Mouse (Mus musculus) ES-E14 (cell line): Measurements from ENCODE around the gene Arnt2. TPM values are rescaled to one million over a fixed set of nuclear protein-coding genes. Genes with fewer than 3 reads are reported as not detected.

ENCODE experiments used
- DNase-seq: peaks from one replicate; pipeline ENCODE4 v3.0.0-alpha.2; 2013; ENCODE audit warnings: low read depth, low spot score
- H3K27ac ChIP-seq: 2 replicates; pipeline ENCODE4 v1.5.1; 2012; ENCODE audit warnings: low read depth, mild to moderate bottlenecking, low read length, moderate library complexity, mixed read lengths; ENCODE audit not compliant: poor library complexity, insufficient read depth, severe bottlenecking
- H3K36me3 ChIP-seq: 2 replicates; pipeline ENCODE4 v1.6.1; 2012; ENCODE audit warnings: mild to moderate bottlenecking, low read length, moderate library complexity, mixed read lengths; ENCODE audit not compliant: control insufficient read depth, poor library complexity, insufficient read depth, severe bottlenecking
- H3K4me1 ChIP-seq, 2 experiments: fragments of 150-350 bp in 1 of 2; sonication (generic) in 1 of 2; 2 replicates each; pipeline ENCODE4 v1.6.1; 2012; ENCODE audit warnings: low read length in 2 of 2, mild to moderate bottlenecking in 1 of 2, mixed read lengths in 1 of 2; ENCODE audit not compliant: control insufficient read depth in 2 of 2, insufficient read depth in 2 of 2, poor library complexity in 1 of 2
- H3K4me3 ChIP-seq, 2 experiments: fragments of 150-350 bp in 1 of 2; sonication (generic) in 1 of 2; 2 replicates each; pipeline ENCODE4 v1.5.1; 2012; ENCODE audit warnings: low read length in 2 of 2, low read depth in 1 of 2, mild to moderate bottlenecking in 1 of 2, mixed read lengths in 1 of 2; ENCODE audit not compliant: insufficient read depth in 1 of 2, poor library complexity in 1 of 2, severe bottlenecking in 1 of 2
- H3K9ac ChIP-seq: 2 replicates; pipeline ENCODE4 v1.6.1; 2012; ENCODE audit warnings: low read depth, mild to moderate bottlenecking, low read length, mixed read lengths; ENCODE audit not compliant: poor library complexity, insufficient read depth, severe bottlenecking
- H3K9me3 ChIP-seq: fragments of 150-350 bp; sonication (generic); 2 replicates; pipeline ENCODE4 v1.6.1; 2012; ENCODE audit warnings: low read depth, mild to moderate bottlenecking, low read length; ENCODE audit not compliant: control insufficient read depth, insufficient read depth
- CHD2 ChIP-seq: IDR thresholded peaks from 2 replicates; pipeline ENCODE4 v1.6.1; 2014; ENCODE audit warnings: mild to moderate bottlenecking, low read depth, low read length, inconsistent platforms
- HCFC1 ChIP-seq: IDR thresholded peaks from 2 replicates; pipeline ENCODE4 v1.6.1; 2012; ENCODE audit warnings: low read length, inconsistent platforms, borderline replicate concordance; ENCODE audit not compliant: insufficient read depth
- MAFK ChIP-seq: IDR thresholded peaks from 2 replicates; pipeline ENCODE4 v1.6.1; 2014; ENCODE audit warnings: mild to moderate bottlenecking, low read depth, low read length, inconsistent platforms; ENCODE audit not compliant: insufficient read depth
- ZC3H11A ChIP-seq: IDR thresholded peaks from 2 replicates; pipeline ENCODE4 v1.6.1; 2012; ENCODE audit warnings: low read depth, mild to moderate bottlenecking, inconsistent platforms, low read length, borderline replicate concordance
- ZNF384 ChIP-seq: IDR thresholded peaks from 2 replicates; pipeline ENCODE4 v1.6.1; 2012; ENCODE audit warnings: low read depth, low read length, inconsistent platforms
- in situ Hi-C, 2 experiments: fragments of 600-800 bp; cut with MboI; formaldehyde crosslinking; loops; one replicate each; pipeline ENCODE4 v1.15.1; 2025; ENCODE audit warnings: low sequenced_read_pairs in 2 of 2, inconsistent platforms in 1 of 2; ENCODE audit not compliant: unreplicated experiment in 2 of 2
- total RNA-seq: library from RNA; depleted of rRNA; stranded (reverse); fragments of 300-350 nt; gene quantifications from 2 replicates; pipeline ENCODE4 v1.2.3, GENCODE M21; 2012; rRNA removed

Gene Arnt2
- total RNA-seq, 1 experiment = 2.8 TPM

GRCm38 (mm10) chr7:84210585-84211291 lies 199.2 kb downstream of the Arnt2 start:
- DNase-seq = no peak
- Histone ChIP-seq H3K36me3 (no peaks in the 10 kb centered on the region), H3K4me1 (no peaks in the 10 kb centered on the region), H3K27ac (no peak overlapping the region), H3K9ac (no peak overlapping the region), H3K4me3 (no peak overlapping the region), H3K9me3 (no peaks in the 10 kb centered on the region)
- TF ChIP-seq CHD2 (no peak), ZNF384 (no peak), ZC3H11A (no peak), MAFK (no peak), HCFC1 (no peak)
- in situ Hi-C loops = no loop called here

GRCm38 (mm10) chr7:84203981-84204380 lies 206.0 kb downstream of the Arnt2 start:
- Histone ChIP-seq H3K4me3 (no peak overlapping the region), H3K9me3 (no peaks in the 10 kb centered on the region), H3K9ac (no peak overlapping the region), H3K27ac (no peak overlapping the region), H3K36me3 (no peaks in the 10 kb centered on the region), H3K4me1 (no peaks in the 10 kb centered on the region)
- no peak for DNase-seq
- in situ Hi-C loops = no loop called here
- TF ChIP-seq CHD2 (no peak), HCFC1 (no peak), MAFK (no peak), ZNF384 (no peak), ZC3H11A (no peak)

- DNase-seq = no peak
- no peaks in the 10 kb centered on the region for H3K9me3 ChIP-seq
- H3K9ac ChIP-seq = no peak overlapping the region
- no peak overlapping the region for H3K4me3 ChIP-seq
- no peaks in the 10 kb centered on the region for H3K4me1 ChIP-seq
- TF ChIP-seq CHD2 = no peak
- H3K36me3 ChIP-seq = no peaks in the 10 kb centered on the region
- H3K27ac ChIP-seq = no peak overlapping the region
- in situ Hi-C loops = no loop called here
These were observed 208.6 kb downstream of the Arnt2 start for GRCm38 (mm10) chr7:84201151-84202068.

- TF ChIP-seq MAFK = no peak
- no peak for TF ChIP-seq HCFC1
- TF ChIP-seq ZNF384 = no peak
- no peak for TF ChIP-seq CHD2
- no peak for TF ChIP-seq ZC3H11A
- Histone ChIP-seq H3K4me3 (no peak overlapping the region), H3K36me3 (no peaks in the 10 kb centered on the region), H3K9me3 (no peaks in the 10 kb centered on the region), H3K4me1 (no peaks in the 10 kb centered on the region), H3K27ac (no peak overlapping the region), H3K9ac (no peak overlapping the region)
- DNase-seq = no peak
- in situ Hi-C loops = no loop called here
These were observed 212.6 kb downstream of the Arnt2 start for GRCm38 (mm10) chr7:84197208-84197860.

Other genes with a start within 250 kb of the Arnt2 start
- gene Gm2115, start 118.8 kb upstream of the Arnt2 start, total RNA-seq = 0.05 and 0.36 TPM in 2 replicates
- gene Fah, start 196.5 kb upstream of the Arnt2 start, total RNA-seq = 9.2 and 10.3 TPM in 2 replicates